18 mouse cellular contexts compared by ENCODE assay signal in genomic region chr11:51577587-51577986, GRCm38 (mm10). TPM values are rescaled to one million over a fixed set of nuclear protein-coding genes. Genes with fewer than 3 reads are reported as not detected.
DNase-seq lines count a peak whose midpoint lies in the region; ATAC-seq and TF ChIP-seq lines count a peak whose summit lies in the region.
"Had no signal": no experiment of that assay in that cellular context is flagged by ENCODE, and none has a peak within 500 bp of the region (broad histone marks: within the 10 kb centered on the region; RNA-seq: fewer than 3 reads in every experiment).

No protein-coding gene starts in this region.

- no peak overlapping the region for H3K4me3 ChIP-seq in gastrocnemius, adult 2 months
- H3K4me3 ChIP-seq: forebrain, embryonic 10.5 days had no signal

- TF ChIP-seq CTCF in gastrocnemius, adult 2 months (IDR thresholded peaks at IDR 0.05), result no peak

- peak; percentile 81 for DNase-seq in A20 (ENCODE audit: low read depth, low spot score)
- DNase-seq in T-cell, adult 2 months (ENCODE audit: low spot score), result peak; percentile 64
- peak; percentile 67 for DNase-seq in thymus, postnatal 0 days (ENCODE audit: low spot score)
- no peak for DNase-seq in gastrocnemius, adult 2 months
- no peak for DNase-seq in right cerebral cortex, postnatal 36 days (ENCODE audit: low spot score in 2 of 2)
- no peak for DNase-seq in c-Kit-positive CD71-positive TER-119-positive erythroid progenitor cells, embryonic 14.5 days (ENCODE audit: low spot score)
- DNase-seq in cerebellum, postnatal 25 days, result no peak
- DNase-seq: cerebellum, postnatal 36 days; heart, adult 18-20 months; kidney, adult 8-10 months; kidney, postnatal 36 days; liver; lung, adult 2 months; right cerebral cortex, postnatal 25 days had no signal

- ATAC-seq in megakaryocyte progenitor cell, adult 5-6 weeks (replicated peaks; ENCODE audit: poor library complexity), result peak; percentile 82
- ATAC-seq: hindbrain, embryonic 16.5 days; midbrain, embryonic 16.5 days had no signal

- H3K27ac ChIP-seq in gastrocnemius, adult 2 months, result no peak overlapping the region
- H3K27ac ChIP-seq: forebrain, embryonic 10.5 days had no signal

- intact Hi-C loops in gastrocnemius, adult 2 months (cut with DNase I), result no loop called here

RNA-seq across cellular contexts. Expression of gene Phykpl, which starts 7.0 kb away (rescaled TPM):
- total RNA-seq in megakaryocyte progenitor cell, adult 5-6 weeks (2015), result 10.7 and 11.2 TPM in 2 replicates
- 9.8 and 15.4 TPM in 2 replicates for total RNA-seq in megakaryocyte progenitor cell, adult 5-6 weeks (2017)
- polyA plus RNA-seq in thymus, postnatal 0 days (2015; fragmentation: Nextera tagmentation; extraction: Ambion mirVana), result 13.0 and 15.0 TPM in 2 replicates
- total RNA-seq in gastrocnemius, adult 2 months (2021), result 10 to 100 TPM; 15.5 to 15.8 TPM

RNA-seq across cellular contexts. Expression of gene Hnrnpab, which starts 29.1 kb away (rescaled TPM):
- total RNA-seq in megakaryocyte progenitor cell, adult 5-6 weeks (2015), result 645 and 667 TPM in 2 replicates
- 984 and 1,159 TPM in 2 replicates for total RNA-seq in megakaryocyte progenitor cell, adult 5-6 weeks (2017)
- polyA plus RNA-seq in thymus, postnatal 0 days (2015; fragmentation: Nextera tagmentation; extraction: Ambion mirVana), result 505 and 542 TPM in 2 replicates
- 100 to 1,000 TPM in 1 of 2 experiments, 10 to 100 TPM in 1; 95.0 to 112 TPM for total RNA-seq in gastrocnemius, adult 2 months (2021)

RNA-seq across cellular contexts. Expression of gene Nhp2, which starts 41.9 kb away (rescaled TPM):
- total RNA-seq in megakaryocyte progenitor cell, adult 5-6 weeks (2015), result 147 and 165 TPM in 2 replicates
- total RNA-seq in megakaryocyte progenitor cell, adult 5-6 weeks (2017), result 117 and 167 TPM in 2 replicates
- 196 and 207 TPM in 2 replicates for polyA plus RNA-seq in thymus, postnatal 0 days (2015; fragmentation: Nextera tagmentation; extraction: Ambion mirVana)
- 10 to 100 TPM; 24.9 to 25.7 TPM for total RNA-seq in gastrocnemius, adult 2 months (2021)

RNA-seq across cellular contexts. Expression of gene Rmnd5b, which starts 58.1 kb away (rescaled TPM):
- 34.9 TPM in 2 replicates for total RNA-seq in megakaryocyte progenitor cell, adult 5-6 weeks (2015)
- total RNA-seq in megakaryocyte progenitor cell, adult 5-6 weeks (2017), result 11.4 and 20.4 TPM in 2 replicates
- 62.4 and 66.1 TPM in 2 replicates for polyA plus RNA-seq in thymus, postnatal 0 days (2015; fragmentation: Nextera tagmentation; extraction: Ambion mirVana)
- total RNA-seq in gastrocnemius, adult 2 months (2021), result 10 to 100 TPM; 11.4 to 11.6 TPM

Comparison
In these comparisons a context has a peak if more than half of its experiments do, and no peak if none do; other contexts are left out.
1. DNase-seq: peak in A20 (single experiment), T-cell, adult 2 months (single experiment) and thymus, postnatal 0 days (single experiment); none in gastrocnemius, adult 2 months (single experiment), right cerebral cortex, postnatal 36 days (0 of 2), c-Kit-positive CD71-positive TER-119-positive erythroid progenitor cells, embryonic 14.5 days (single experiment) and cerebellum, postnatal 25 days (0 of 2).
2. RNA of gene Hnrnpab, which starts 29.1 kb away (total RNA-seq): 645 to 1,159 TPM in megakaryocyte progenitor cell, adult 5-6 weeks; 95.0 to 112 TPM in gastrocnemius, adult 2 months; every median in the first group is over 4 times any median in the second.
3. RNA of gene Nhp2, which starts 41.9 kb away (total RNA-seq): 117 to 167 TPM in megakaryocyte progenitor cell, adult 5-6 weeks; 24.9 to 25.7 TPM in gastrocnemius, adult 2 months; every median in the first group is over 4 times any median in the second.